Mouse (Mus musculus): ENCODE measurements around the gene Fgfr2. TPM values are rescaled to one million over a fixed set of nuclear protein-coding genes. Genes with fewer than 3 reads are reported as not detected.

Fgfr2 gene
- total RNA-seq, 2 experiments from 2014 or later, result not detected

GRCm38 (mm10) chr7:130896064-130896463, 2227.1 kb downstream of the Fgfr2 start:
- no peak for ATAC-seq (replicated peaks; ENCODE audit: poor library complexity)

- ATAC-seq (replicated peaks; ENCODE audit: poor library complexity), result no peak
Observed at GRCm38 (mm10) chr7:130895618-130895945, 2227.6 kb downstream of the Fgfr2 start.

GRCm38 (mm10) chr7:130894931-130895617, 2228.1 kb downstream of the Fgfr2 start:
- no peak for ATAC-seq (replicated peaks; ENCODE audit: poor library complexity)

- peak; percentile 99 for ATAC-seq (replicated peaks; ENCODE audit: poor library complexity)
Observed at GRCm38 (mm10) chr7:130892973-130893372, 2230.2 kb downstream of the Fgfr2 start.

- no peak for ATAC-seq (replicated peaks; ENCODE audit: poor library complexity)
Observed at GRCm38 (mm10) chr7:130890871-130891270, 2232.3 kb downstream of the Fgfr2 start.

- no peak for ATAC-seq (replicated peaks; ENCODE audit: poor library complexity)
Observed at GRCm38 (mm10) chr7:130887946-130888345, 2235.2 kb downstream of the Fgfr2 start.

- ATAC-seq (replicated peaks; ENCODE audit: poor library complexity), result no peak
Observed at GRCm38 (mm10) chr7:130886246-130886645, 2236.9 kb downstream of the Fgfr2 start.

GRCm38 (mm10) chr7:130884161-130884560, 2239.0 kb downstream of the Fgfr2 start:
- ATAC-seq (replicated peaks; ENCODE audit: poor library complexity), result no peak

- no peak for ATAC-seq (replicated peaks; ENCODE audit: poor library complexity)
Observed at GRCm38 (mm10) chr7:130867256-130867655, 2255.9 kb downstream of the Fgfr2 start.

GRCm38 (mm10) chr7:130866640-130867039, 2256.5 kb downstream of the Fgfr2 start:
- ATAC-seq (replicated peaks; ENCODE audit: poor library complexity), result no peak

- peak; percentile 98 for ATAC-seq (replicated peaks; ENCODE audit: poor library complexity)
Observed at GRCm38 (mm10) chr7:130865613-130866591, 2257.2 kb downstream of the Fgfr2 start, which contains the start of gene Plekha1. TSS of gene Plekha1 (plus strand) at chr7:130865756.

- no peak for ATAC-seq (replicated peaks; ENCODE audit: poor library complexity)
Observed at GRCm38 (mm10) chr7:130864711-130865110, 2258.4 kb downstream of the Fgfr2 start.

GRCm38 (mm10) chr7:130862501-130862900, 2260.6 kb downstream of the Fgfr2 start:
- no peak for ATAC-seq (replicated peaks; ENCODE audit: poor library complexity)

GRCm38 (mm10) chr7:130860721-130861142, 2262.4 kb downstream of the Fgfr2 start:
- ATAC-seq (replicated peaks; ENCODE audit: poor library complexity), result no peak

- no peak for ATAC-seq (replicated peaks; ENCODE audit: poor library complexity)
Observed at GRCm38 (mm10) chr7:130859926-130860325, 2263.2 kb downstream of the Fgfr2 start.

- peak; percentile 93 for ATAC-seq (replicated peaks; ENCODE audit: poor library complexity)
Observed at GRCm38 (mm10) chr7:130857973-130858372, 2265.2 kb downstream of the Fgfr2 start.

GRCm38 (mm10) chr7:130855681-130856080, 2267.5 kb downstream of the Fgfr2 start:
- ATAC-seq (replicated peaks; ENCODE audit: poor library complexity), result no peak

- ATAC-seq (replicated peaks; ENCODE audit: poor library complexity), result no peak
Observed at GRCm38 (mm10) chr7:130854684-130855292, 2268.4 kb downstream of the Fgfr2 start.

- ATAC-seq (replicated peaks; ENCODE audit: poor library complexity), result peak; percentile 97
Observed at GRCm38 (mm10) chr7:130847164-130847718, 2275.9 kb downstream of the Fgfr2 start.

GRCm38 (mm10) chr7:130839380-130840100, 2283.6 kb downstream of the Fgfr2 start:
- peak; percentile 92 for ATAC-seq (replicated peaks; ENCODE audit: poor library complexity)
